Mouse (Mus musculus): ENCODE data around the gene Notch1. TPM values are rescaled to one million over a fixed set of nuclear protein-coding genes. Genes with fewer than 3 reads are reported as not detected.

Gene Notch1
- polyA plus RNA-seq, 1 experiment: 4.5 TPM

DNA sequence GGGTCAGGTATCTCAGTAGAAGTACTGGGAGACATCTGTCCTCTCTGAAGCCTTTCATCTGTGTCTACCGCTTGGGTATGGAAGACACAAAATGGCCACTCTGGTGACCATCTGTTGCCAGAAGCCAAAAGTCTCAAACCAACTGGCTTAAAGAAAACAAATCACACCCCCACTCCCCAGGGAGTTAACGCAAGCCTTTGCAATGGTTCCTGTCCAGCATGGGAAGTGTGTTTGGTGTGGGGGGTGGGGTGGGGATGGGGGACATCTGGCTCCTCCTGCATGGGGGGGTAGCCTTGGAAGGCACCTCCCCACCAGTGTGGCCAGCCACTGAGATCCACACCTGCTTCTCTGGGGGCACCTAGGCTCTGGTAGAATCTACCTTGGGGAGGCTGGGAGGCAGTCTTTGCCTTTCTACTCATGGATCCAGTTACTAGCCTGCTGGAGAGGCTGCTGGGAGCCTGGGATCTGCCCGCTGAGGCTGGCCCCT, 29.6 kb downstream of the Notch1 start:
- Histone ChIP-seq H3K79me2 (ENCODE audit: control insufficient read depth, insufficient read depth) (no peaks in the 10 kb centered on the region), H3K36me3 (ENCODE audit: control insufficient read depth, insufficient read depth) (no peaks in the 10 kb centered on the region), H3ac (ENCODE audit: control insufficient read depth, insufficient read length, low read depth) (no peak overlapping the region), H3K4me3 (ENCODE audit: insufficient read depth, poor library complexity, severe bottlenecking) (no peak overlapping the region), H3K27me3 (ENCODE audit: control insufficient read depth, insufficient read depth, insufficient read length) (no peaks in the 10 kb centered on the region), H3K79me3 (ENCODE audit: low read depth) (no peaks in the 10 kb centered on the region)
- TF ChIP-seq MYOD1 (IDR thresholded peaks at IDR 0.05; ENCODE audit: control insufficient read depth, insufficient read length, low read depth) (no peak), CTCF (IDR thresholded peaks at IDR 0.05; ENCODE audit: control insufficient read depth, insufficient read depth, insufficient read length) (no peak), USF1 (IDR thresholded peaks at IDR 0.05; ENCODE audit: low read depth) (no peak), MYOG (IDR thresholded peaks at IDR 0.05; ENCODE audit: control insufficient read depth, extremely low read depth, insufficient read length) (no peak), MAX (IDR thresholded peaks at IDR 0.05) (no peak), CEBPB (IDR thresholded peaks at IDR 0.05; ENCODE audit: low read depth) (no peak), FOSL1 (IDR thresholded peaks at IDR 0.05; ENCODE audit: insufficient read depth, low read length, poor library complexity, severe bottlenecking) (no peak)

DNA sequence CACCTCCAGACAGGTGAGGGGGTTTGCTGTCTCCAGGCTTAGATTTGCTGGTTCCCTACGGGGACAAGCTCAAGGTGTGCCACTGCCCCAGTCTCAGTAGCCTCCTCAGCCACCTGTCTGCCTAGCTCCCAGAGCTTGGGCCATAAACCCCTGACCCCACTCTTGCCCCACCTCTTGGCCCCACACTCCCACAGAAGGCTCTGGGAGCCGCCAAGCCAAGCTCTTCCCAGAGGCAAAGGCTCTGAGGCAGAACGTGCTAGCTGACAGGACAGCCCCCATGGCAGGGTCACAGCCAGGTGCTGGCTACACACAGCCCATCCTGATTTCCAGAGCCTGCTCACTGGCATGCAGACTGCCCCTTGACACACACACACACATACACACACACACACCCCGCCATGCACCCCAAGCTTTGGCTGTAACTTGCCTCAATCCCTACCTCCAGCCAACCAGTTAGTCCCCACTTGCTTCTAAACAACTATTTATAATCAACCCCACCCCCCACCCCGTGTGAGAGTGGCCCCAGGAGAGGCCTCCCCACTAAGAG, 30.1 kb downstream of the Notch1 start:
- H3K4me3 ChIP-seq (ENCODE audit: insufficient read depth, poor library complexity, severe bottlenecking): no peak overlapping the region
- H3K36me3 ChIP-seq (ENCODE audit: control insufficient read depth, insufficient read depth): no peaks in the 10 kb centered on the region
- TF ChIP-seq CTCF (IDR thresholded peaks at IDR 0.05; ENCODE audit: control insufficient read depth, insufficient read depth, insufficient read length) (no peak), USF1 (IDR thresholded peaks at IDR 0.05; ENCODE audit: low read depth) (no peak), MAX (IDR thresholded peaks at IDR 0.05) (no peak), MYOG (IDR thresholded peaks at IDR 0.05; ENCODE audit: control insufficient read depth, extremely low read depth, insufficient read length) (no peak), FOSL1 (IDR thresholded peaks at IDR 0.05; ENCODE audit: insufficient read depth, low read length, poor library complexity, severe bottlenecking) (no peak), MYOD1 (IDR thresholded peaks at IDR 0.05; ENCODE audit: control insufficient read depth, insufficient read length, low read depth) (no peak), CEBPB (IDR thresholded peaks at IDR 0.05; ENCODE audit: low read depth) (no peak)

DNA sequence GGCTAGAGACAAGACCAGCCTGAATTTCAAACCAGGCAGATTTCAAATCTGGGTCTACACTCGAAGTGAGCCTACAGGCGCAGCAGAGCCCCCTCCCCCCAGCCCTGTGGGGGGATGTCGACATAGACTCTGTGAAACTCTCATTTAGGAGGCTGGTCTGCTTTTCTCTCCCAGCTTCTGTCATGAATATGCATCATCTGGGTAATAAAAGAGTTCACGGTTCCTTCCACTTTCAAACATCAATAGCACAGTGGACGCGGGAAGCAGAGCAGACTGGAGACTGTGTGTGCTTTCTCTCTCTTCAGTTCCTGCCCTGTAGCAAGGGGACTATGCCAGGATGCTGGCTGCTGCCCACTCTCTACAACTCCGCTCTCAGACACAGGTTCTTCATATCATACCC, 30.8 kb downstream of the Notch1 start:
- no peaks in the 10 kb centered on the region for H3K79me3 ChIP-seq (ENCODE audit: low read depth)
- H3K4me3 ChIP-seq (ENCODE audit: insufficient read depth, poor library complexity, severe bottlenecking): no peak overlapping the region
- H3K27me3 ChIP-seq (ENCODE audit: control insufficient read depth, insufficient read depth, insufficient read length): no peaks in the 10 kb centered on the region
- H3ac ChIP-seq (ENCODE audit: control insufficient read depth, insufficient read length, low read depth): no peak overlapping the region
- TF ChIP-seq CEBPB (IDR thresholded peaks at IDR 0.05; ENCODE audit: low read depth): no peak
- no peak for TF ChIP-seq MAX (IDR thresholded peaks at IDR 0.05)
- no peak for TF ChIP-seq CTCF (IDR thresholded peaks at IDR 0.05; ENCODE audit: control insufficient read depth, insufficient read depth, insufficient read length)
- no peak for TF ChIP-seq FOSL1 (IDR thresholded peaks at IDR 0.05; ENCODE audit: insufficient read depth, low read length, poor library complexity, severe bottlenecking)
- no peaks in the 10 kb centered on the region for H3K79me2 ChIP-seq (ENCODE audit: control insufficient read depth, insufficient read depth)
- no peaks in the 10 kb centered on the region for H3K36me3 ChIP-seq (ENCODE audit: control insufficient read depth, insufficient read depth)

More for the DNA sequence above, 30.1 kb downstream of the Notch1 start:
- H3ac ChIP-seq (ENCODE audit: control insufficient read depth, insufficient read length, low read depth): no peak overlapping the region
- H3K27me3 ChIP-seq (ENCODE audit: control insufficient read depth, insufficient read depth, insufficient read length): no peaks in the 10 kb centered on the region
- no peaks in the 10 kb centered on the region for H3K79me3 ChIP-seq (ENCODE audit: low read depth)
- no peaks in the 10 kb centered on the region for H3K79me2 ChIP-seq (ENCODE audit: control insufficient read depth, insufficient read depth)

DNA sequence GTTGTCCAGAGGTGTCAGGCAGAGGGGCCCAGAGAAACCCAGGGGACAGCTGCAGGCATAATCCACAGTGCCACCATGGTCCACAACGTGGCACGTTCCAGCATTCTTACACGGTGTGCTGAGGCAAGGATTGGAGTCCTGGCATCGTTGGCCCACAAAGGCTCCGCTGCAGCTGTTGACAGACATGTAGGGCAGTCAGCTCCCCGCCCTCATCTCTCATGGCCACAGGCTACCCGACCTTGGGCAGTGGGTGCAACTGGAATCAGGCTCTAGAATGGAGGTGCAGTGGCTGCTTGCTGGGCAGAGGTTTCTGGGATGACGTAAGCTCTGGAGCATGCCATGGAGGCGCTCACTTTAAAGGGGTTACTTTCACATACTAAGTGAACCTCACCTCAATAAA, 31.2 kb downstream of the Notch1 start:
- Histone ChIP-seq H3K27me3 (ENCODE audit: control insufficient read depth, insufficient read depth, insufficient read length) (no peaks in the 10 kb centered on the region), H3K4me3 (ENCODE audit: insufficient read depth, poor library complexity, severe bottlenecking) (no peak overlapping the region), H3ac (ENCODE audit: control insufficient read depth, insufficient read length, low read depth) (no peak overlapping the region), H3K79me3 (ENCODE audit: low read depth) (no peaks in the 10 kb centered on the region), H3K36me3 (ENCODE audit: control insufficient read depth, insufficient read depth) (no peaks in the 10 kb centered on the region), H3K79me2 (ENCODE audit: control insufficient read depth, insufficient read depth) (no peaks in the 10 kb centered on the region)
- TF ChIP-seq MYOD1 (IDR thresholded peaks at IDR 0.05; ENCODE audit: control insufficient read depth, insufficient read length, low read depth) (peak; percentile 32), CEBPB (IDR thresholded peaks at IDR 0.05; ENCODE audit: low read depth) (no peak)

GRCm38 (mm10) chr2:26484169-26484568, 32.3 kb downstream of the Notch1 start:
- Histone ChIP-seq H3ac (ENCODE audit: control insufficient read depth, insufficient read length, low read depth) (no peak overlapping the region), H3K36me3 (ENCODE audit: control insufficient read depth, insufficient read depth) (no peaks in the 10 kb centered on the region)

GRCm38 (mm10) chr2:26483230-26483869, 33.1 kb downstream of the Notch1 start:
- Histone ChIP-seq H3ac (ENCODE audit: control insufficient read depth, insufficient read length, low read depth) (no peak overlapping the region), H3K4me3 (ENCODE audit: insufficient read depth, poor library complexity, severe bottlenecking) (no peak overlapping the region), H3K79me2 (ENCODE audit: control insufficient read depth, insufficient read depth) (no peaks in the 10 kb centered on the region), H3K36me3 (ENCODE audit: control insufficient read depth, insufficient read depth) (no peaks in the 10 kb centered on the region), H3K79me3 (ENCODE audit: low read depth) (no peaks in the 10 kb centered on the region), H3K27me3 (ENCODE audit: control insufficient read depth, insufficient read depth, insufficient read length) (no peaks in the 10 kb centered on the region)
- TF ChIP-seq CEBPB (IDR thresholded peaks at IDR 0.05; ENCODE audit: low read depth): no peak
- TF ChIP-seq MAX (IDR thresholded peaks at IDR 0.05): no peak
- no peak for TF ChIP-seq MYOD1 (IDR thresholded peaks at IDR 0.05; ENCODE audit: control insufficient read depth, insufficient read length, low read depth)
- no peak for TF ChIP-seq CTCF (IDR thresholded peaks at IDR 0.05; ENCODE audit: control insufficient read depth, insufficient read depth, insufficient read length)
- no peak for TF ChIP-seq FOSL1 (IDR thresholded peaks at IDR 0.05; ENCODE audit: insufficient read depth, low read length, poor library complexity, severe bottlenecking)
- no peak for TF ChIP-seq MYOG (IDR thresholded peaks at IDR 0.05; ENCODE audit: control insufficient read depth, extremely low read depth, insufficient read length)

More at GRCm38 (mm10) chr2:26484169-26484568, 32.3 kb downstream of the Notch1 start:
- no peak for TF ChIP-seq MYOG (IDR thresholded peaks at IDR 0.05; ENCODE audit: control insufficient read depth, extremely low read depth, insufficient read length)
- TF ChIP-seq USF1 (IDR thresholded peaks at IDR 0.05; ENCODE audit: low read depth): no peak
- no peak for TF ChIP-seq CEBPB (IDR thresholded peaks at IDR 0.05; ENCODE audit: low read depth)
- no peak for TF ChIP-seq MAX (IDR thresholded peaks at IDR 0.05)
- no peak for TF ChIP-seq FOSL1 (IDR thresholded peaks at IDR 0.05; ENCODE audit: insufficient read depth, low read length, poor library complexity, severe bottlenecking)
- no peak for TF ChIP-seq CTCF (IDR thresholded peaks at IDR 0.05; ENCODE audit: control insufficient read depth, insufficient read depth, insufficient read length)
- TF ChIP-seq MYOD1 (IDR thresholded peaks at IDR 0.05; ENCODE audit: control insufficient read depth, insufficient read length, low read depth): no peak
- H3K79me2 ChIP-seq (ENCODE audit: control insufficient read depth, insufficient read depth): no peaks in the 10 kb centered on the region
- no peaks in the 10 kb centered on the region for H3K79me3 ChIP-seq (ENCODE audit: low read depth)
- no peak overlapping the region for H3K4me3 ChIP-seq (ENCODE audit: insufficient read depth, poor library complexity, severe bottlenecking)
- H3K27me3 ChIP-seq (ENCODE audit: control insufficient read depth, insufficient read depth, insufficient read length): no peaks in the 10 kb centered on the region
